Mouse (Mus musculus) heart, postnatal 14 days (tissue): ENCODE measurements around the gene Krtap2-4. TPM values are rescaled to one million over a fixed set of nuclear protein-coding genes. Genes with fewer than 3 reads are reported as not detected.
"Not testable (repeated sequence)": the region's sequence is repeated elsewhere in the genome, so short reads cannot be mapped to it uniquely, and the experiment has no call there.

Experiments used
- DNase-seq, 2 experiments: peaks; one replicate each; pipeline ENCODE4 v3.0.0; 2021 to 2022
- intact Hi-C: fragments of 180-260 bp; cut with DNase I; formaldehyde crosslinking; loops from one replicate; pipeline ENCODE4 v1.15.1; 2025
- long read RNA-seq, 2 experiments: library from polyadenylated mRNA; stranded (forward); transcript quantifications; one replicate each; pipeline ENCODE4 v2.0.0; 2021
- total RNA-seq, 2 experiments: library from RNA; stranded (reverse); gene quantifications; 2 replicates each; pipeline ENCODE4 v1.2.3; 2021

Gene Krtap2-4
- not detected for total RNA-seq
- long read RNA-seq, experiment 1: 0 reads
- long read RNA-seq, experiment 2: 0 reads

GRCm38 (mm10) chr11:99614796-99615363 is at the start of gene Krtap2-4:
Gene Krtap2-4 (minus strand): TSS chr11:99614846.
- DNase-seq: no peak
- intact Hi-C loops: no loop called here

GRCm38 (mm10) chr11:99662802-99663201 is 48.2 kb upstream of the Krtap2-4 start:
- intact Hi-C loops: no loop called here
- no peak for DNase-seq

GRCm38 (mm10) chr11:99659256-99659655 is 44.6 kb upstream of the Krtap2-4 start:
- DNase-seq: no peak
- intact Hi-C loops: no loop called here

GRCm38 (mm10) chr11:99658467-99659010 is 43.9 kb upstream of the Krtap2-4 start, which contains the start of gene Gm11563:
Gene Gm11563 (minus strand): TSS chr11:99658960.
- DNase-seq, intact Hi-C loops: not testable (repeated sequence)

GRCm38 (mm10) chr11:99657051-99657450 is 42.4 kb upstream of the Krtap2-4 start:
- DNase-seq: no peak
- intact Hi-C loops: no loop called here

GRCm38 (mm10) chr11:99650136-99650535 is 35.5 kb upstream of the Krtap2-4 start, which contains the start of gene Gm11555:
Gene Gm11555 (minus strand): TSS chr11:99650236.
- intact Hi-C loops: no loop called here

GRCm38 (mm10) chr11:99646444-99646843 is 31.8 kb upstream of the Krtap2-4 start:
- DNase-seq: no peak
- intact Hi-C loops: no loop called here

More at GRCm38 (mm10) chr11:99650136-99650535, 35.5 kb upstream of the Krtap2-4 start, which contains the start of gene Gm11555:
- no peak for DNase-seq

- intact Hi-C loops: no loop called here
- no peak for DNase-seq
Measured at GRCm38 (mm10) chr11:99644351-99644750, 29.7 kb upstream of the Krtap2-4 start.

- DNase-seq, intact Hi-C loops: not testable (repeated sequence)
Measured at GRCm38 (mm10) chr11:99643635-99644139, 29.0 kb upstream of the Krtap2-4 start, which contains the start of gene Krtap4-7. Gene Krtap4-7 (minus strand): TSS chr11:99644089.

GRCm38 (mm10) chr11:99640926-99641325 is 26.3 kb upstream of the Krtap2-4 start:
- DNase-seq: no peak
- intact Hi-C loops: no loop called here

GRCm38 (mm10) chr11:99637086-99637485 is 22.4 kb upstream of the Krtap2-4 start:
- no peak for DNase-seq
- intact Hi-C loops: no loop called here

GRCm38 (mm10) chr11:99634653-99635134 is 20.0 kb upstream of the Krtap2-4 start, which contains the start of gene Krtap4-2:
Gene Krtap4-2 (minus strand): TSS chr11:99635084.
- intact Hi-C loops: no loop called here
- DNase-seq: no peak

GRCm38 (mm10) chr11:99633293-99633692 is 18.6 kb upstream of the Krtap2-4 start:
- DNase-seq: no peak
- intact Hi-C loops: no loop called here

GRCm38 (mm10) chr11:99630890-99631289 is 16.2 kb upstream of the Krtap2-4 start:
- DNase-seq: no peak

GRCm38 (mm10) chr11:99628138-99628537 is 13.5 kb upstream of the Krtap2-4 start, which contains the start of gene Krtap4-1:
Gene Krtap4-1 (minus strand): TSS chr11:99628238.
- intact Hi-C loops: no loop called here
- DNase-seq: no peak

More at GRCm38 (mm10) chr11:99630890-99631289, 16.2 kb upstream of the Krtap2-4 start:
- intact Hi-C loops: no loop called here

- intact Hi-C loops: no loop called here
- DNase-seq: no peak
Measured at GRCm38 (mm10) chr11:99620335-99620734, 5.7 kb upstream of the Krtap2-4 start, which contains the start of gene Gm11562. Gene Gm11562 (minus strand): TSS chr11:99620435.

- DNase-seq, intact Hi-C loops: not testable (repeated sequence)
Measured at GRCm38 (mm10) chr11:99610089-99610488, 4.6 kb downstream of the Krtap2-4 start, which contains the start of gene Gm11937. Gene Gm11937 (minus strand): TSS chr11:99610189.

- no peak for DNase-seq
- intact Hi-C loops: no loop called here
Measured at GRCm38 (mm10) chr11:99609126-99609525, 5.5 kb downstream of the Krtap2-4 start.

- DNase-seq, intact Hi-C loops: not testable (repeated sequence)
Measured at GRCm38 (mm10) chr11:99603208-99603607, 11.4 kb downstream of the Krtap2-4 start, which contains the start of gene Gm11938. Gene Gm11938 (minus strand): TSS chr11:99603308.

- DNase-seq, intact Hi-C loops: not testable (repeated sequence)
Measured at GRCm38 (mm10) chr11:99597742-99598141, 16.9 kb downstream of the Krtap2-4 start, which contains the start of gene Krtap9-3. Gene Krtap9-3 (minus strand): TSS chr11:99598105.

GRCm38 (mm10) chr11:99590981-99591380 is 23.7 kb downstream of the Krtap2-4 start, which contains the start of gene Krtap1-3:
Gene Krtap1-3 (minus strand): TSS chr11:99591339.
- intact Hi-C loops: no loop called here
- DNase-seq: no peak
